Mouse (Mus musculus): ENCODE results near the gene Neurl1a. TPM values are rescaled to one million over a fixed set of nuclear protein-coding genes. Genes with fewer than 3 reads are reported as not detected.

Gene Neurl1a
- polyA plus RNA-seq, 1 experiment, result 3.7 TPM

- TF ChIP-seq USF1 (IDR thresholded peaks at IDR 0.05; ENCODE audit: low read depth), result no peak
- no peak for TF ChIP-seq FOSL1 (IDR thresholded peaks at IDR 0.05; ENCODE audit: insufficient read depth, low read length, poor library complexity, severe bottlenecking)
- TF ChIP-seq CTCF (IDR thresholded peaks at IDR 0.05; ENCODE audit: control insufficient read depth, insufficient read depth, insufficient read length), result no peak
- TF ChIP-seq CEBPB (IDR thresholded peaks at IDR 0.05; ENCODE audit: low read depth), result no peak
- TF ChIP-seq MYOD1 (IDR thresholded peaks at IDR 0.05; ENCODE audit: control insufficient read depth, insufficient read length, low read depth), result no peak
- no peak for TF ChIP-seq MAX (IDR thresholded peaks at IDR 0.05)
- no peak for TF ChIP-seq MYOG (IDR thresholded peaks at IDR 0.05; ENCODE audit: control insufficient read depth, extremely low read depth, insufficient read length)
- H3K36me3 ChIP-seq (ENCODE audit: control insufficient read depth, insufficient read depth), result peaks cover 6% of the 10 kb centered on the region
- no peaks in the 10 kb centered on the region for H3K79me3 ChIP-seq (ENCODE audit: low read depth)
- no peak overlapping the region for H3ac ChIP-seq (ENCODE audit: control insufficient read depth, insufficient read length, low read depth)
- no peak overlapping the region for H3K4me3 ChIP-seq (ENCODE audit: insufficient read depth, poor library complexity, severe bottlenecking)
- no peaks in the 10 kb centered on the region for H3K79me2 ChIP-seq (ENCODE audit: control insufficient read depth, insufficient read depth)
- no peaks in the 10 kb centered on the region for H3K27me3 ChIP-seq (ENCODE audit: control insufficient read depth, insufficient read depth, insufficient read length)
Observed at GRCm38 (mm10) chr19:47261196-47261595, 82.6 kb downstream of the Neurl1a start.

GRCm38 (mm10) chr19:47263621-47264020, 85.0 kb downstream of the Neurl1a start:
- H3K36me3 ChIP-seq (ENCODE audit: control insufficient read depth, insufficient read depth), result peaks cover 19% of the 10 kb centered on the region
- TF ChIP-seq MYOG (IDR thresholded peaks at IDR 0.05; ENCODE audit: control insufficient read depth, extremely low read depth, insufficient read length) (no peak), CEBPB (IDR thresholded peaks at IDR 0.05; ENCODE audit: low read depth) (no peak), MAX (IDR thresholded peaks at IDR 0.05) (no peak), USF1 (IDR thresholded peaks at IDR 0.05; ENCODE audit: low read depth) (no peak), CTCF (IDR thresholded peaks at IDR 0.05; ENCODE audit: control insufficient read depth, insufficient read depth, insufficient read length) (no peak), MYOD1 (IDR thresholded peaks at IDR 0.05; ENCODE audit: control insufficient read depth, insufficient read length, low read depth) (no peak), FOSL1 (IDR thresholded peaks at IDR 0.05; ENCODE audit: insufficient read depth, low read length, poor library complexity, severe bottlenecking) (no peak)

GRCm38 (mm10) chr19:47264322-47265092, 85.9 kb downstream of the Neurl1a start:
- Histone ChIP-seq H3K79me2 (ENCODE audit: control insufficient read depth, insufficient read depth) (no peaks in the 10 kb centered on the region), H3ac (ENCODE audit: control insufficient read depth, insufficient read length, low read depth) (no peak overlapping the region), H3K79me3 (ENCODE audit: low read depth) (no peaks in the 10 kb centered on the region), H3K4me3 (ENCODE audit: insufficient read depth, poor library complexity, severe bottlenecking) (no peak overlapping the region), H3K36me3 (ENCODE audit: control insufficient read depth, insufficient read depth) (peaks cover 27% of the 10 kb centered on the region), H3K27me3 (ENCODE audit: control insufficient read depth, insufficient read depth, insufficient read length) (no peaks in the 10 kb centered on the region)
- TF ChIP-seq FOSL1 (IDR thresholded peaks at IDR 0.05; ENCODE audit: insufficient read depth, low read length, poor library complexity, severe bottlenecking), result no peak
- no peak for TF ChIP-seq USF1 (IDR thresholded peaks at IDR 0.05; ENCODE audit: low read depth)
- TF ChIP-seq MAX (IDR thresholded peaks at IDR 0.05), result peak; percentile 27
- no peak for TF ChIP-seq CEBPB (IDR thresholded peaks at IDR 0.05; ENCODE audit: low read depth)
- TF ChIP-seq CTCF (IDR thresholded peaks at IDR 0.05; ENCODE audit: control insufficient read depth, insufficient read depth, insufficient read length), result peak; percentile 79
- no peak for TF ChIP-seq MYOG (IDR thresholded peaks at IDR 0.05; ENCODE audit: control insufficient read depth, extremely low read depth, insufficient read length)

More at GRCm38 (mm10) chr19:47263621-47264020, 85.0 kb downstream of the Neurl1a start:
- Histone ChIP-seq H3K4me3 (ENCODE audit: insufficient read depth, poor library complexity, severe bottlenecking) (no peak overlapping the region), H3ac (ENCODE audit: control insufficient read depth, insufficient read length, low read depth) (no peak overlapping the region), H3K79me3 (ENCODE audit: low read depth) (no peaks in the 10 kb centered on the region), H3K27me3 (ENCODE audit: control insufficient read depth, insufficient read depth, insufficient read length) (no peaks in the 10 kb centered on the region), H3K79me2 (ENCODE audit: control insufficient read depth, insufficient read depth) (no peaks in the 10 kb centered on the region)

GRCm38 (mm10) chr19:47266070-47266801, 87.6 kb downstream of the Neurl1a start:
- Histone ChIP-seq H3ac (ENCODE audit: control insufficient read depth, insufficient read length, low read depth) (no peak overlapping the region), H3K4me3 (ENCODE audit: insufficient read depth, poor library complexity, severe bottlenecking) (no peak overlapping the region), H3K27me3 (ENCODE audit: control insufficient read depth, insufficient read depth, insufficient read length) (no peaks in the 10 kb centered on the region), H3K36me3 (ENCODE audit: control insufficient read depth, insufficient read depth) (peaks cover 43% of the 10 kb centered on the region), H3K79me2 (ENCODE audit: control insufficient read depth, insufficient read depth) (no peaks in the 10 kb centered on the region), H3K79me3 (ENCODE audit: low read depth) (no peaks in the 10 kb centered on the region)
- TF ChIP-seq MYOG (IDR thresholded peaks at IDR 0.05; ENCODE audit: control insufficient read depth, extremely low read depth, insufficient read length), result no peak
- no peak for TF ChIP-seq CTCF (IDR thresholded peaks at IDR 0.05; ENCODE audit: control insufficient read depth, insufficient read depth, insufficient read length)
- TF ChIP-seq USF1 (IDR thresholded peaks at IDR 0.05; ENCODE audit: low read depth), result no peak
- TF ChIP-seq MYOD1 (IDR thresholded peaks at IDR 0.05; ENCODE audit: control insufficient read depth, insufficient read length, low read depth), result no peak
- no peak for TF ChIP-seq FOSL1 (IDR thresholded peaks at IDR 0.05; ENCODE audit: insufficient read depth, low read length, poor library complexity, severe bottlenecking)
- no peak for TF ChIP-seq CEBPB (IDR thresholded peaks at IDR 0.05; ENCODE audit: low read depth)
- TF ChIP-seq MAX (IDR thresholded peaks at IDR 0.05), result no peak

GRCm38 (mm10) chr19:47267066-47267465, 88.4 kb downstream of the Neurl1a start:
- Histone ChIP-seq H3K4me3 (ENCODE audit: insufficient read depth, poor library complexity, severe bottlenecking) (no peak overlapping the region), H3ac (ENCODE audit: control insufficient read depth, insufficient read length, low read depth) (no peak overlapping the region), H3K79me2 (ENCODE audit: control insufficient read depth, insufficient read depth) (no peaks in the 10 kb centered on the region), H3K27me3 (ENCODE audit: control insufficient read depth, insufficient read depth, insufficient read length) (no peaks in the 10 kb centered on the region), H3K36me3 (ENCODE audit: control insufficient read depth, insufficient read depth) (peaks cover 52% of the 10 kb centered on the region), H3K79me3 (ENCODE audit: low read depth) (no peaks in the 10 kb centered on the region)
- no peak for TF ChIP-seq MAX (IDR thresholded peaks at IDR 0.05)
- no peak for TF ChIP-seq FOSL1 (IDR thresholded peaks at IDR 0.05; ENCODE audit: insufficient read depth, low read length, poor library complexity, severe bottlenecking)
- TF ChIP-seq CTCF (IDR thresholded peaks at IDR 0.05; ENCODE audit: control insufficient read depth, insufficient read depth, insufficient read length), result no peak
- no peak for TF ChIP-seq MYOD1 (IDR thresholded peaks at IDR 0.05; ENCODE audit: control insufficient read depth, insufficient read length, low read depth)
- TF ChIP-seq USF1 (IDR thresholded peaks at IDR 0.05; ENCODE audit: low read depth), result no peak
- no peak for TF ChIP-seq MYOG (IDR thresholded peaks at IDR 0.05; ENCODE audit: control insufficient read depth, extremely low read depth, insufficient read length)
- no peak for TF ChIP-seq CEBPB (IDR thresholded peaks at IDR 0.05; ENCODE audit: low read depth)

All from C2C12 (cell line).